Mouse (Mus musculus): ENCODE results near the gene Oip5.

Gene Oip5

GRCm38 (mm10) chr2:119587383-119587782, 30.9 kb downstream of the Oip5 start:
- no peak for DNase-seq (ENCODE audit: low spot score in 2 of 2)

GRCm38 (mm10) chr2:119584282-119584681, 34.0 kb downstream of the Oip5 start:
- no peak for DNase-seq (ENCODE audit: low spot score in 2 of 2)

- DNase-seq (ENCODE audit: low spot score in 2 of 2): no peak
Observed at GRCm38 (mm10) chr2:119583439-119583838, 34.8 kb downstream of the Oip5 start.

GRCm38 (mm10) chr2:119581571-119581970, 36.7 kb downstream of the Oip5 start:
- DNase-seq (ENCODE audit: low spot score in 2 of 2): no peak

GRCm38 (mm10) chr2:119572471-119572870, 45.8 kb downstream of the Oip5 start:
- no peak for DNase-seq (ENCODE audit: low spot score in 2 of 2)

- DNase-seq (ENCODE audit: low spot score in 2 of 2): no peak
Observed at GRCm38 (mm10) chr2:119566182-119566855, 52.0 kb downstream of the Oip5 start.

GRCm38 (mm10) chr2:119565284-119565683, 53.0 kb downstream of the Oip5 start:
- no peak for DNase-seq (ENCODE audit: low spot score in 2 of 2)

- no peak for DNase-seq (ENCODE audit: low spot score in 2 of 2)
Observed at GRCm38 (mm10) chr2:119561794-119562193, 56.5 kb downstream of the Oip5 start.
